Mouse (Mus musculus) kidney, postnatal 0 days (tissue): ENCODE measurements around the gene Hnrnpa3. TPM values are rescaled to one million over a fixed set of nuclear protein-coding genes. Genes with fewer than 3 reads are reported as not detected.

Source experiments
- ATAC-seq: fragments of 200-750 bp; cut with Nextera tagmentation; replicated peaks from 2 replicates; pipeline ENCODE4 v1.8.0; 2017; ENCODE audit warnings: low read depth, moderate number of reproducible peaks, moderate TSS enrichment, moderate library complexity; ENCODE audit not compliant: low FRiP score
- DNase-seq: peaks from one replicate; pipeline ENCODE4 v3.0.0-alpha.2; 2016; ENCODE audit warnings: low spot score
- H3K27ac ChIP-seq: fragments of 300-500 bp; sonication (generic); 2 replicates; pipeline ENCODE4 v1.5.1; 2014; ENCODE audit warnings: mild to moderate bottlenecking
- H3K27me3 ChIP-seq: fragments of 300-500 bp; sonication (generic); 2 replicates; pipeline ENCODE4 v1.6.1; 2014; ENCODE audit warnings: low read length, mixed read lengths; ENCODE audit not compliant: insufficient read depth
- H3K36me3 ChIP-seq: fragments of 300-500 bp; sonication (generic); 2 replicates; pipeline ENCODE4 v1.6.1; 2014; ENCODE audit warnings: low read length, mixed read lengths; ENCODE audit not compliant: insufficient read depth
- H3K4me1 ChIP-seq: fragments of 300-500 bp; sonication (generic); replicated peaks from 2 replicates; pipeline ENCODE4 v1.6.1; 2014; ENCODE audit warnings: antibody characterized with exemption, low read length, mixed read lengths; ENCODE audit not compliant: insufficient read depth
- H3K4me2 ChIP-seq: fragments of 300-500 bp; sonication (generic); 2 replicates; pipeline ENCODE4 v1.6.1; 2014; ENCODE audit warnings: mild to moderate bottlenecking, low read length, moderate library complexity, mixed read lengths
- H3K4me3 ChIP-seq: fragments of 300-500 bp; sonication (generic); replicated peaks from 2 replicates; pipeline ENCODE4 v1.5.1; 2014; ENCODE audit warnings: low read depth, low read length
- H3K9ac ChIP-seq: fragments of 300-500 bp; sonication (generic); 2 replicates; pipeline ENCODE4 v1.6.1; 2014; ENCODE audit warnings: low read depth, low read length
- H3K9me3 ChIP-seq: fragments of 300-500 bp; sonication (generic); replicated peaks from 2 replicates; pipeline ENCODE4 v1.6.1; 2016; ENCODE audit warnings: low read length, inconsistent platforms, mixed read lengths
- CTCF ChIP-seq: IDR thresholded peaks from 2 replicates; pipeline ENCODE4 v1.5.1; 2016; ENCODE audit warnings: antibody characterized with exemption, low read depth, mild to moderate bottlenecking, moderate library complexity
- WGBS: fragments of 180-500 bp; shearing (Covaris S2); extraction: QIAGEN DNeasy Blood & Tissue Kit; methylation state at CpG from one replicate; pipeline ENCODE4 v1.1.7; 2014; 5-methylcytosine and 5-hydroxymethylcytosine counted together
- polyA plus RNA-seq: library from polyadenylated mRNA; unstranded; fragments of >200 nt; fragmentation: Nextera tagmentation; extraction: Ambion mirVana; gene quantifications from 2 replicates; pipeline ENCODE4 v1.2.1, GENCODE M21; 2015

Hnrnpa3 gene
- polyA plus RNA-seq, 1 experiment from 2014 or later, result 240 TPM

GRCm38 (mm10) chr2:75682978-75683709 is 24.1 kb downstream of the Hnrnpa3 start:
- H3K27me3 ChIP-seq, result no peaks in the 10 kb centered on the region
- 44% methylated on average over 15 of the region's 15 CpGs for WGBS
- no peak overlapping the region for H3K4me3 ChIP-seq
- H3K27ac ChIP-seq, result peak overlapping the region; percentile 82
- H3K9me3 ChIP-seq, result no peaks in the 10 kb centered on the region
- H3K4me2 ChIP-seq, result peak overlapping the region; percentile 1; the same call in 1 of the 2 replicates
- ATAC-seq (no peak), DNase-seq (peak; percentile 64)
- H3K4me1 ChIP-seq, result peaks cover 18% of the 10 kb centered on the region
- no peak overlapping the region for H3K9ac ChIP-seq
- TF ChIP-seq CTCF, result no peak
- H3K36me3 ChIP-seq, result peaks cover 12% of the 10 kb centered on the region; the same call in 1 of the 2 replicates

- DNase-seq, result no peak
- WGBS, result 68% methylated on average over 3 of the region's 3 CpGs
Measured at GRCm38 (mm10) chr2:75684526-75684925, 25.5 kb downstream of the Hnrnpa3 start.

GRCm38 (mm10) chr2:75685458-75685861 is 26.4 kb downstream of the Hnrnpa3 start:
- Histone ChIP-seq H3K27me3 (no peaks in the 10 kb centered on the region), H3K27ac (peak overlapping the region; percentile 75), H3K4me1 (peaks cover 18% of the 10 kb centered on the region), H3K36me3 (0 out of 2 replicates have a peak, but pooled peaks cover 3% of the 10 kb centered on the region), H3K4me3 (no peak overlapping the region), H3K4me2 (no peak overlapping the region), H3K9me3 (no peaks in the 10 kb centered on the region), H3K9ac (peak overlapping the region; percentile 31; the same call in 1 of the 2 replicates)
- no peak for TF ChIP-seq CTCF
- DNase-seq (no peak), ATAC-seq (no peak)
- WGBS, result 49% methylated on average over 6 of the region's 6 CpGs

More at GRCm38 (mm10) chr2:75684526-75684925, 25.5 kb downstream of the Hnrnpa3 start:
- no peak for TF ChIP-seq CTCF
- H3K9ac ChIP-seq, result no peak overlapping the region
- H3K36me3 ChIP-seq, result 0 out of 2 replicates have a peak, but pooled peaks cover 3% of the 10 kb centered on the region
- H3K4me3 ChIP-seq, result no peak overlapping the region
- no peaks in the 10 kb centered on the region for H3K27me3 ChIP-seq
- no peak for ATAC-seq
- H3K9me3 ChIP-seq, result no peaks in the 10 kb centered on the region
- 0 out of 2 replicates have a peak overlapping the region, but pooled peaks have one; percentile 19 for H3K27ac ChIP-seq
- H3K4me2 ChIP-seq, result no peak overlapping the region
- peaks cover 18% of the 10 kb centered on the region for H3K4me1 ChIP-seq

DNA sequence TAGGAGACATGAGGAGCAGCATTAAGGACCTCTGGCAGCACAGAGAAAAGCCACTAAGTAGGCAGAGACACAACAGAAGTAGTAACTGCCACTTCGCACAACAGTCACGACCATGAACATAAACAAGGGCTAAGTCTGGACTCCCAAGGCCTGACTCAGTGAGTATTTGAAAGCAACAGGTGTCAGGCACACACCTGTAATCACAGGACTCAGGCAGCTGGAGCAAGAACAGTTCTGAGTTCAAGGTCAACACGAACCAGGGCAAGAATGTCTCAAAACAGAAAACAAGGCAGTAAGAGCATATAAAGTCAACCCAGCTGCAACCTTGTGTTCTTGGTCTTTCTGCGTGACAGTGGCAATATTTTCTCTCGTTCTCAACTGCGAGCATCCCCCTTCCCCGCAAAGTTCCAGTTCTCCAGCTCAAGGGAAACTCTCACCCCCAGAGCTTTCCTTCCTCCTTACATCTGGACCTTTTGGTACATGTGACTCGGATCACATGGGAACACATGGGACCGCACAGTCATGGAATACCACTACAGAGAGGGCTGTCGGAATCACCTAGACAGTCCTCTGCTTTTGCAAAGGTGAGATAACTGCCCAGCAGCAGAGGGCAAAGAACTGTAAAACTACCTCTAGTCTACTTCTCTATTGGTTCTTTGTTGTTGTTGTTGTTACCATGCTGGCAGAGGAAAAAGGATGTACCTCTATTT is 28.1 kb downstream of the Hnrnpa3 start:
- H3K27ac ChIP-seq, result peak overlapping the region; percentile 50; the same call in 1 of the 2 replicates
- ATAC-seq (no peak), DNase-seq (no peak)
- no peak overlapping the region for H3K4me2 ChIP-seq
- H3K4me3 ChIP-seq, result no peak overlapping the region
- no peaks in the 10 kb centered on the region for H3K27me3 ChIP-seq
- H3K9me3 ChIP-seq, result no peaks in the 10 kb centered on the region
- WGBS, result 79% methylated on average over 10 of the region's 10 CpGs
- no peak overlapping the region for H3K9ac ChIP-seq
- TF ChIP-seq CTCF, result no peak
- peaks cover 13% of the 10 kb centered on the region for H3K4me1 ChIP-seq
- H3K36me3 ChIP-seq, result 0 out of 2 replicates have a peak, but pooled peaks cover 3% of the 10 kb centered on the region

- Histone ChIP-seq H3K4me3 (no peak overlapping the region), H3K36me3 (0 out of 2 replicates have a peak, but pooled peaks cover 3% of the 10 kb centered on the region), H3K27me3 (no peaks in the 10 kb centered on the region), H3K27ac (0 out of 2 replicates have a peak overlapping the region, but pooled peaks have one; percentile 9), H3K9me3 (no peaks in the 10 kb centered on the region), H3K4me2 (no peak overlapping the region), H3K9ac (no peak overlapping the region), H3K4me1 (peaks cover 13% of the 10 kb centered on the region)
- ATAC-seq (no peak), DNase-seq (no peak)
- WGBS, result 90% methylated on average over 1 of the region's 1 CpGs
- no peak for TF ChIP-seq CTCF
Measured at GRCm38 (mm10) chr2:75688901-75689300, 29.8 kb downstream of the Hnrnpa3 start.

- H3K4me2 ChIP-seq, result no peak overlapping the region
- 41% methylated on average over 10 of the region's 10 CpGs for WGBS
- H3K9ac ChIP-seq, result no peak overlapping the region
- H3K27ac ChIP-seq, result peak overlapping the region; percentile 9; the same call in 1 of the 2 replicates
- H3K4me3 ChIP-seq, result no peak overlapping the region
- no peak for TF ChIP-seq CTCF
- DNase-seq (no peak), ATAC-seq (peak; percentile 61; the same call in 1 of the 2 replicates)
- H3K27me3 ChIP-seq, result no peaks in the 10 kb centered on the region
- H3K4me1 ChIP-seq, result peaks cover 13% of the 10 kb centered on the region; the same call in 1 of the 2 replicates
- H3K9me3 ChIP-seq, result no peaks in the 10 kb centered on the region
- 0 out of 2 replicates have a peak, but pooled peaks cover 3% of the 10 kb centered on the region for H3K36me3 ChIP-seq
Measured at GRCm38 (mm10) chr2:75689482-75690158, 30.6 kb downstream of the Hnrnpa3 start.
